43 mouse cellular contexts compared by ENCODE assay signal in the genomic region with DNA sequence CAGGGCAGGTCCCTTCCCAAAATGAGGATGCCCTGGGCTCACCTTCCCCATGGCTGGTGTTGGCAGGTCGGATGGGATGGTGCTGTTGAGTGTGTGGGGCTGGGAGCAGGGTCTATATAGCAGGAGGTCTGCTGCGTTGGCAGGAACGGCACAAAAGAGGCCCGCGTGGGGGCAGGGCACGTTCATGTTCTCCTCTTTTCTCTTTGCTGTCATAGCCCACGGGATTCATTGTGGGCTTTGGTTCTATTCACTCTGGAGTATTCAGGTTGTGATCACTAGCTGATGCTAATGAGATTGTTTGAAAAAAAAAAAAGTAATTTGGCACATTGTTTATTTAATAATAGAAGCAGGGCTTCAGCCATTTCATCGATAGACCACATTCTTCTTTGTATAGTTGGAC. TPM values are rescaled to one million over a fixed set of nuclear protein-coding genes. Genes with fewer than 3 reads are reported as not detected.
"Had no signal": no experiment of that assay in that cellular context is flagged by ENCODE, and none has a peak within 500 bp of the region (broad histone marks: within the 10 kb centered on the region; RNA-seq: fewer than 3 reads in every experiment).

A gene (minus strand): TSS at position 101 of the 400 bp plus-strand sequence.

- H3K27ac ChIP-seq: heart, embryonic 10.5 days; heart, embryonic 15.5 days; hindbrain, embryonic 10.5 days; hindbrain, embryonic 12.5 days; hindbrain, embryonic 14.5 days; hindbrain, postnatal 0 days; kidney, embryonic 15.5 days; kidney, postnatal 0 days; limb, embryonic 13.5 days; limb, embryonic 15.5 days; liver, embryonic 12.5 days; liver, embryonic 14.5 days had no signal

- H3K9ac ChIP-seq: heart, embryonic 12.5 days; heart, embryonic 15.5 days; hindbrain, embryonic 12.5 days; hindbrain, embryonic 14.5 days; kidney, embryonic 15.5 days; limb, embryonic 13.5 days; limb, embryonic 15.5 days; liver, embryonic 12.5 days; liver, embryonic 14.5 days had no signal

- DNase-seq: gastrocnemius, postnatal 10 days; gastrocnemius, postnatal 25 days; heart, adult 18-20 months; heart, postnatal 14 days; heart, postnatal 4 days; kidney, adult 11 months; kidney, adult 2 months; kidney, adult 9 months; kidney, postnatal 14 days; kidney, postnatal 36 days; layer of hippocampus, adult 9-11 months; layer of hippocampus, postnatal 36 days; left cerebral cortex, postnatal 4 days had no signal

- H3K4me3 ChIP-seq: heart, embryonic 10.5 days; heart, embryonic 12.5 days; heart, embryonic 15.5 days; hindbrain, embryonic 10.5 days; hindbrain, embryonic 12.5 days; kidney, embryonic 15.5 days; limb, embryonic 13.5 days; limb, embryonic 15.5 days; liver, embryonic 12.5 days had no signal

- H3K27me3 ChIP-seq: heart, embryonic 12.5 days; heart, embryonic 15.5 days; hindbrain, embryonic 12.5 days; kidney, embryonic 15.5 days; limb, embryonic 13.5 days; limb, embryonic 15.5 days; liver, embryonic 12.5 days had no signal

- H3K36me3 ChIP-seq: heart, embryonic 10.5 days; heart, embryonic 12.5 days; heart, embryonic 15.5 days; hindbrain, embryonic 10.5 days; hindbrain, embryonic 12.5 days; kidney, embryonic 15.5 days; limb, embryonic 13.5 days; limb, embryonic 15.5 days; liver, embryonic 12.5 days had no signal

- ATAC-seq: hindbrain, postnatal 0 days; intestine, embryonic 16.5 days; liver, embryonic 12.5 days had no signal

- H3K9me3 ChIP-seq: heart, embryonic 10.5 days; heart, embryonic 15.5 days; hindbrain, embryonic 10.5 days; hindbrain, embryonic 12.5 days; kidney, embryonic 15.5 days; limb, embryonic 13.5 days; limb, embryonic 15.5 days; liver, embryonic 12.5 days had no signal

- H3K4me1 ChIP-seq: heart, embryonic 10.5 days; heart, embryonic 12.5 days; heart, embryonic 15.5 days; hindbrain, embryonic 10.5 days; hindbrain, embryonic 12.5 days; kidney, embryonic 15.5 days; limb, embryonic 13.5 days; limb, embryonic 15.5 days; liver, embryonic 12.5 days had no signal

- H3K4me2 ChIP-seq: heart, embryonic 12.5 days; heart, embryonic 15.5 days; hindbrain, embryonic 12.5 days; hindbrain, embryonic 14.5 days; kidney, embryonic 15.5 days; limb, embryonic 13.5 days; limb, embryonic 15.5 days; liver, embryonic 12.5 days had no signal

RNA-seq across cellular contexts. Expression of the gene that starts here (rescaled TPM):
- total RNA-seq: gastrocnemius, postnatal 10 days; gastrocnemius, postnatal 25 days; gastrocnemius, postnatal 4 days; granulocyte monocyte progenitor cell, adult 5-6 weeks; heart, adult 18-20 months; heart, adult 8-10 months; heart, postnatal 14 days; heart, postnatal 4 days; hindbrain, postnatal 0 days; layer of hippocampus, adult 18-20 months; layer of hippocampus, adult 8-10 months; layer of hippocampus, postnatal 14 days; layer of hippocampus, postnatal 36 days; left cerebral cortex, adult 18-20 months; left cerebral cortex, adult 8-10 months; left cerebral cortex, postnatal 10 days; left cerebral cortex, postnatal 25 days; left cerebral cortex, postnatal 4 days; liver, adult 2 months had no signal
- polyA plus RNA-seq: heart, embryonic 10.5 days; heart, embryonic 12.5 days; heart, embryonic 15.5 days; heart, postnatal 0 days; hindbrain, embryonic 10.5 days; hindbrain, embryonic 12.5 days; hindbrain, embryonic 14.5 days; hindbrain, postnatal 0 days; intestine, embryonic 14.5 days; intestine, embryonic 16.5 days; kidney, adult 2 months; kidney, embryonic 15.5 days; kidney, postnatal 0 days; large intestine, adult 2 months; limb, embryonic 11.5 days; limb, embryonic 13.5 days; limb, embryonic 15.5 days; liver, adult 2 months; liver, embryonic 12.5 days; liver, embryonic 14.5 days; liver, embryonic 16.5 days had no signal
